Mouse (Mus musculus): ENCODE data around the gene Spata13. TPM values are rescaled to one million over a fixed set of nuclear protein-coding genes. Genes with fewer than 3 reads are reported as not detected.

The Spata13 gene
- polyA plus RNA-seq, 1 experiment from 2014 or later, result 79.6 TPM

DNA sequence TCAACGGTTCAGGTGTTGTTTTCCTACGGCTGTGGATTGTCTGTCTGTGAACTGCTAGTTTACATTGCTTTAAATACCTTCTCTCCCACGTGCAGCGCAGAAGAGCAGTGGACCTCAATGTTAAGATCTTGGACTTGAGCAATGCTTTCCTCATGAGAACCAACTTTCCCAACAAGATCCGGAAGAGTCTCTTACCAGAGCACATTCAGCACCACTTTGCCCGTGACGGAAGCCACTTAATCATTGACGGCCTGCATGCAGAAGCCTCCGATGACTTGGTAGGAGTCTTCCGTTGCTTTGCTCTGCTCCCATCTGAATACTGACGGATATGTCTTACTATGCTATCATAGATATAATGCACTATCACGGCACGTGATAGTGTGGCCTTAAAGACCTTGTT lies 168.2 kb downstream of the Spata13 start:
- H3K4me2 ChIP-seq (replicated peaks), result no peak overlapping the region
- H3K9me3 ChIP-seq, result no peaks in the 10 kb centered on the region
- 96% methylated on average over 13 of the region's 13 CpGs for WGBS
- ATAC-seq (ENCODE audit: low FRiP score, low read depth), result no peak
- peaks cover 56% of the 10 kb centered on the region for H3K36me3 ChIP-seq
- no peaks in the 10 kb centered on the region for H3K4me1 ChIP-seq
- H3K27ac ChIP-seq (replicated peaks), result no peak overlapping the region
- H3K27me3 ChIP-seq, result no peaks in the 10 kb centered on the region
- H3K4me3 ChIP-seq, result no peak overlapping the region
- no peak overlapping the region for H3K9ac ChIP-seq (replicated peaks)

DNA sequence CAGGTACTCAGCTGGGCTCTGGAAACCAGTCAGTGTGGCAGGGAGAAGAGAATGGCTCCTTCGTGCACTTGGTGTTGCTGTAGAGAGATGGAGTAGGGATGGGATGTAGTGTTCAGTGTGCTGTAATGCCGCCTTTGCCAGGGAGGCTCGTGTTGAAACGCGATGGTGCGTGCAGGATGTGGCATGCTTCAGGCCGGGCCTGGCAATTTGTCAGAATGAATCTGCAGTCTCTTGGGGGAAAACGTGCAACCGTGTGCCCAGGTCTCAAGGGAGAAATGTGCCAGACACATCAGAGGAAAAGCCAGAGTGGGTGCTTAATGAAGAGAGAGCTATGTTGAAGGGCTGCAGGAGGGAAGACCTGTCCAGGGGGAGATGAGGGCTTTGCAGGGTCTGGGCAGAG lies 171.2 kb downstream of the Spata13 start:
- no peak for ATAC-seq (ENCODE audit: low FRiP score, low read depth)
- 94% methylated on average over 9 of the region's 9 CpGs for WGBS
- no peak overlapping the region for H3K27ac ChIP-seq (replicated peaks)
- H3K9me3 ChIP-seq, result no peaks in the 10 kb centered on the region
- H3K36me3 ChIP-seq, result peaks cover 33% of the 10 kb centered on the region
- H3K4me3 ChIP-seq, result no peak overlapping the region
- no peaks in the 10 kb centered on the region for H3K4me1 ChIP-seq
- no peak overlapping the region for H3K9ac ChIP-seq (replicated peaks)
- H3K4me2 ChIP-seq (replicated peaks), result no peak overlapping the region
- no peaks in the 10 kb centered on the region for H3K27me3 ChIP-seq

DNA sequence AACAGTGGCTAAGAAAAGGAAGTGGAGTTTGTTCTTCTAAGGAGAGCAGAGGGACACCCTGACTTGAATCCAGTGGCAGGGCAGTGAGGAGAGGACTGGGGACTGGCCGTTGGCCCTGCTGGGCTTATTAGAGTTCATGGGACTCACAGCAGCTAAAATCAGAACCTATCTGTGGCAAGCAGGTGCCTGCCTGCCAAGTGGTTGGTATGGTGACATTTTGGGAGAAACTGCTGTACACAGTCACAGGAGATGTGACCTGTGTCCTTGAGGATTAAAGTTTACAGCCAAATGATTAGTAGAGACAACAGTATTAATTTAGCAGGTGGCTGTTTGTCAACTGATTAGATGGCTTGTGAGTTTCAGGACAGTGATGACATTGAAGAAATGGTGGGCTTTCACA lies 172.1 kb downstream of the Spata13 start:
- Histone ChIP-seq H3K9ac (replicated peaks) (no peak overlapping the region), H3K4me2 (replicated peaks) (no peak overlapping the region), H3K4me1 (no peaks in the 10 kb centered on the region), H3K27me3 (no peaks in the 10 kb centered on the region), H3K9me3 (no peaks in the 10 kb centered on the region), H3K4me3 (no peak overlapping the region), H3K27ac (replicated peaks) (no peak overlapping the region), H3K36me3 (peaks cover 32% of the 10 kb centered on the region)
- 75% methylated on average over 1 of the region's 1 CpGs for WGBS
- no peak for ATAC-seq (ENCODE audit: low FRiP score, low read depth)

DNA sequence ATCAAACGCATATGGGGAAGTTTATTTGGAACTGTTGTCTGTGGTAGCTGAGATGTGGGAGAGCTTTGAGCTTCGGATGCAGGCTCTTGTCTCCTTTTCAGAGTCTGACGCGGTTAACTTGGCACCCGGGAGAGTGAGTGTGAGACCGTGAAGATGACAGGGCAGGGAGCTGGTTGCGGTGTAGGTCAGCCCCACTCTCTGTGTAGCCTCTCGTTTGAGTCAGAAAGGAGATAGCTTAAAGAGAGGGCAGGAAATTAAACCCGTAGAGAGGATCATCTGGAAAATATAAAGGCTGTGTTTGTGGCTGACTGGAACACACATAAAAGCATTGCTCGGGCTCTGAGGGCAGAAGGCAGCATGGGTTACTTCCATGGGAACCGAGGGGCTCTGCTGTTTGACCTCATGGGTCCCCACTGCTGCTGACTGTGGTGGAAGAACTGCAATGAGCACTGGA lies 173.1 kb downstream of the Spata13 start:
- no peak overlapping the region for H3K9ac ChIP-seq (replicated peaks)
- no peaks in the 10 kb centered on the region for H3K27me3 ChIP-seq
- no peaks in the 10 kb centered on the region for H3K9me3 ChIP-seq
- no peaks in the 10 kb centered on the region for H3K4me1 ChIP-seq
- ATAC-seq (ENCODE audit: low FRiP score, low read depth), result no peak
- no peak overlapping the region for H3K27ac ChIP-seq (replicated peaks)
- H3K4me2 ChIP-seq (replicated peaks), result no peak overlapping the region
- peaks cover 22% of the 10 kb centered on the region for H3K36me3 ChIP-seq
- no peak overlapping the region for H3K4me3 ChIP-seq
- 58% methylated on average over 11 of the region's 11 CpGs for WGBS

DNA sequence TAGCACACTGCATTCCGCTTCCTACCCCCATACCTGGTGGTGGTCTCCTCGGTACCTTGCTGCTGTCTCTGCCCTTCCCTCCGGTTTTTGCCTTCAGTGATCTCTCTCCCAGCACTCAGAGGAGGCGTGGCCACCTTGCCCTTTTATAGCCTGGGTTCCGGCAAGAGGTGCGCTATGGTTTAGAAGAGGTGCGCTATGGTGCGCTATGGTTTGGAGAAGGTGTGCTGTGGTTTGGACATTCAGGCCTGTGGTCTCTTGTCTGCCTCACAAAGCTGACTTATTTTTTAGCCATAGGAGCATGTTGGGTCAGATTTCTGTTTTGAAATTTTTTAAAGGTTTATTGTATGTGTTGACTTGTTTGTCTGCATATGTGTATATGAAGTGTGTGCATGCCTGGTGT lies 176.1 kb downstream of the Spata13 start:
- Histone ChIP-seq H3K9me3 (no peaks in the 10 kb centered on the region), H3K4me1 (no peaks in the 10 kb centered on the region), H3K27ac (replicated peaks) (no peak overlapping the region), H3K4me3 (no peak overlapping the region), H3K4me2 (replicated peaks) (no peak overlapping the region), H3K36me3 (peaks cover 6% of the 10 kb centered on the region; the same call in 1 of the 2 replicates), H3K27me3 (no peaks in the 10 kb centered on the region), H3K9ac (replicated peaks) (no peak overlapping the region)
- WGBS, result 94% methylated on average over 8 of the region's 8 CpGs
- ATAC-seq (ENCODE audit: low FRiP score, low read depth), result no peak

DNA sequence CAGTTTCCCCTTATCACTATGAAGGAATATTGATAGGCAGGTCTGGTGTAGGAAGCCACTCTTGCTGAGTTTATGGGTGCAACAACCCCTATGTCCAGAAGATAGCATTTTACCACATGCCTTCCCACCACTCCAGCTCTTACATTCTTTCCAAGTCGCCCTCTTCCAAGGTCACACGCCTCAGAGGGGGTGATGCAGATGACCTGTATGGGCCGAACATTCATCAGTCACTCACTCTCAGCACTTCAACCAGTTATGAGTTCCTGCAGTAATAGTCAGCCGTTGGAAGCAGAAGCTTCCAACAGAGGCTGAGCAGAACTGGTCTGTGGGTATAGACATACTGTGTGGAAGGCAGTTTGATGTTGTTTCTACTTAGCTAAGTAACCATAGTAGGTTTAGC lies 177.7 kb downstream of the Spata13 start:
- H3K27me3 ChIP-seq, result no peaks in the 10 kb centered on the region
- H3K4me1 ChIP-seq, result no peaks in the 10 kb centered on the region
- WGBS, result 93% methylated on average over 4 of the region's 4 CpGs
- no peaks in the 10 kb centered on the region for H3K9me3 ChIP-seq
- no peak for ATAC-seq (ENCODE audit: low FRiP score, low read depth)
- no peak overlapping the region for H3K27ac ChIP-seq (replicated peaks)
- peaks cover 11% of the 10 kb centered on the region; the same call in 1 of the 2 replicates for H3K36me3 ChIP-seq
- H3K4me3 ChIP-seq, result no peak overlapping the region
- H3K9ac ChIP-seq (replicated peaks), result no peak overlapping the region
- no peak overlapping the region for H3K4me2 ChIP-seq (replicated peaks)

Other genes starting within 250 kb of the Spata13 start
- gene C1qtnf9, start 134.1 kb downstream of the Spata13 start, polyA plus RNA-seq (2016; fragmentation: Nextera tagmentation; extraction: Ambion mirVana), result 0.12 and 0.20 TPM in 2 replicates
- 22.6 and 24.1 TPM in 2 replicates for gene Mipep, start 150.6 kb downstream of the Spata13 start, polyA plus RNA-seq (2016; fragmentation: Nextera tagmentation; extraction: Ambion mirVana)

All from midbrain, embryonic 12.5 days (tissue).